Mouse (Mus musculus): Measurements from ENCODE around the gene Gm10842.
"Not testable (repeated sequence)": the region's sequence is repeated elsewhere in the genome, so short reads cannot be mapped to it uniquely, and the experiment has no call there.

Gm10842 gene

DNA sequence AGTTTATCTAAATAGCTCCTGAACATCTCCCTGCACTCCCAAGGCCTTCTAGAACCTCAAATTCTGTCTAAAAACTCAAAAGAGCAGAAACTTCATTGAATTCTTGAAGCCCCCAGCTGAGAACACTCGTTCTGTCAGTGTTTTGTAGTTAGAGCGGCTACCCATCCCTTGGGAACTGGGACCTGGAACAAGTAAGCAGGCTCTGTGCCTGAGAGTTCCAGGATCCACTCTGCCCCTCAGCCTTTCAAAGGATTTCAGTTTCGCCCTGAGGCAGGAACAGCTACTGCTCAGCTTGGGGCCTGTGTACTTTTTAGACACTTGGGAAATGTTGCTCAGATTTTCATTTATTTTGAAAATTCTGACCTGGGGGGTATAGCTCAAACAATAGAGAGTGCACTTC is at the start of gene Gm10842:
TSS of gene Gm10842 (plus strand) at position 301 of the 400 bp plus-strand sequence.
- H3K36me3 ChIP-seq (ENCODE audit: insufficient read depth, low read length): peaks cover 8% of the 10 kb centered on the region
- no peaks in the 10 kb centered on the region for H3K9me3 ChIP-seq (ENCODE audit: low read length)
- TF ChIP-seq NANOG (IDR thresholded peaks at IDR 0.05; ENCODE audit: borderline replicate concordance, low read length) (no peak), CTCF (conservative IDR thresholded peaks at IDR 0.05; ENCODE audit: low read length) (no peak)
- H3K27me3 ChIP-seq (ENCODE audit: insufficient read depth, low read length): no peaks in the 10 kb centered on the region
- peaks cover 26% of the 10 kb centered on the region for H3K4me1 ChIP-seq (replicated peaks; ENCODE audit: low read depth, low read length)
- H3K4me3 ChIP-seq (replicated peaks; ENCODE audit: low read length): no peak within 1 kb of the TSS

DNA sequence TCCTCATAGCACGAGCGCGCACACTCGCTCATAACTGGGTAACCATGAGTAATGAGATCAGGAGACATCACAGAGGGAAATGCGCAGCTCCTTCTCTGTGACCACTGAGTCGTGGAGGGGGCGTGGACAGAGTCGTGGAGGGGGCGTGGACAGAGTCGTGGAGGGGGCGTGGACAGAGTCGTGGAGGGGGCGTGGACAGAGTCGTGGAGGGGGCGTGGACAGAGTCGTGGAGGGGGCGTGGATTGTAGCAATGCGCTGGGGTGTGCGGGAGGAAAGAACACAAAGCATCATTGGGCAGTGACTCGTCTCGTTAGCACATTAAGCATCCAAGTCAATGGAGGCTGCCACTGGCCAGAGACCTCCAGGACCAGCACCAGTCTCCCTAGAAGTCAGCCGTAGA is 34.2 kb upstream of the Gm10842 start:
- peaks cover 14% of the 10 kb centered on the region for H3K4me1 ChIP-seq (replicated peaks; ENCODE audit: low read depth, low read length)
- peaks cover 15% of the 10 kb centered on the region for H3K27me3 ChIP-seq (ENCODE audit: insufficient read depth, low read length)
- H3K4me3 ChIP-seq (replicated peaks; ENCODE audit: low read length): peak overlapping the region; percentile 39

DNA sequence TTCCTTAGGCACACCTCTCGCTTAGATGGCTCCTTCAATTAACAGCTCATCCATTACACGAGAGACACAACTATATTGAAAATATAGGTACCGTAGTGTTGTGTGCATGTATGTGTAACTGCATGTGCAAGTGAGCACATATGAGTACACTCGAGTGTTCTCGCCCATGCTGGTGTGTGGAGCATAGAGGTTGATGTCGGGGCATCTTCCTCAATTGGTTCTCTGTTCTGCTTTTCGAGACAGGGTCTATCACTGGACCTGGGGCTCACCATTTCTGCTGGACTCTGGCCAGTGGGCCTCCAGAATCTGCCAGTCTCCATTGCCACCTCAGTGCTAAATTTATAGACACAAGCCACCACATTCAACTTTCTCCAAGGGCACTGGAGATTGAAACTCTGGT is 28.9 kb upstream of the Gm10842 start:
- Histone ChIP-seq H3K36me3 (ENCODE audit: insufficient read depth, low read length) (no peaks in the 10 kb centered on the region), H3K9me3 (ENCODE audit: low read length) (no peaks in the 10 kb centered on the region), H3K27me3 (ENCODE audit: insufficient read depth, low read length) (peaks cover 17% of the 10 kb centered on the region), H3K4me1 (replicated peaks; ENCODE audit: low read depth, low read length) (peaks cover 11% of the 10 kb centered on the region), H3K4me3 (replicated peaks; ENCODE audit: low read length) (no peak overlapping the region)
- TF ChIP-seq POU5F1 (IDR thresholded peaks at IDR 0.05; ENCODE audit: borderline replicate concordance, low read length) (no peak), NANOG (IDR thresholded peaks at IDR 0.05; ENCODE audit: borderline replicate concordance, low read length) (no peak), CTCF (conservative IDR thresholded peaks at IDR 0.05; ENCODE audit: low read length) (no peak)

More for the DNA sequence above, 34.2 kb upstream of the Gm10842 start:
- H3K36me3 ChIP-seq (ENCODE audit: insufficient read depth, low read length); H3K9me3 ChIP-seq (ENCODE audit: low read length): not testable (repeated sequence)

DNA sequence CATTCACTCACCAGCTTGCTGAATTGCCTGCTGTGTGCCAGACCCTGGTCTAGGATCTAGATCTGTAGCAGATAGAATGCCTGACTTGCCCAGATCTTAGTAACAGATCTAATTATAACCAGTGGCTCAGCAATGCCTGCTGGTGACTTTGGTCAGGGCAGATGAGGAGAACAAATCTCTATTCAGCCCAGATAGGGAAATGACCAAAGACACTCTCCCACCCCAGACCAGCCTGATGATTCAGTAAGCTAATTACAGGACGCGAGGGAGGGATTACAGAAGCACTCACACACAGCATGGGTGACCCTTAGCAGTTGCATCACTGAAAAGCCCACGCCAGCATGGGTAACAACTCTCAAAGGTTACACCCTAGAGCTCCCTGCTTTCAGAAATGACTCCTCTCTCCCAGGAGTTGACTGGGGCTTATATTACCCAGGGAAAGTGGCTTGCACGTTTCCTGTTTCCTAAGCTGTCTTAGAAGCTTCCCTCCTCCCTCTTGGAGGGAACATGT is 26.1 kb upstream of the Gm10842 start:
- no peaks in the 10 kb centered on the region for H3K9me3 ChIP-seq (ENCODE audit: low read length)
- no peak for TF ChIP-seq NANOG (IDR thresholded peaks at IDR 0.05; ENCODE audit: borderline replicate concordance, low read length)
- TF ChIP-seq POU5F1 (IDR thresholded peaks at IDR 0.05; ENCODE audit: borderline replicate concordance, low read length): no peak
- no peak for TF ChIP-seq CTCF (conservative IDR thresholded peaks at IDR 0.05; ENCODE audit: low read length)
- no peak overlapping the region for H3K4me3 ChIP-seq (replicated peaks; ENCODE audit: low read length)
- H3K36me3 ChIP-seq (ENCODE audit: insufficient read depth, low read length): no peaks in the 10 kb centered on the region
- peaks cover 12% of the 10 kb centered on the region for H3K27me3 ChIP-seq (ENCODE audit: insufficient read depth, low read length)
- peaks cover 9% of the 10 kb centered on the region; the same call in 1 of the 2 replicates for H3K4me1 ChIP-seq (replicated peaks; ENCODE audit: low read depth, low read length)

DNA sequence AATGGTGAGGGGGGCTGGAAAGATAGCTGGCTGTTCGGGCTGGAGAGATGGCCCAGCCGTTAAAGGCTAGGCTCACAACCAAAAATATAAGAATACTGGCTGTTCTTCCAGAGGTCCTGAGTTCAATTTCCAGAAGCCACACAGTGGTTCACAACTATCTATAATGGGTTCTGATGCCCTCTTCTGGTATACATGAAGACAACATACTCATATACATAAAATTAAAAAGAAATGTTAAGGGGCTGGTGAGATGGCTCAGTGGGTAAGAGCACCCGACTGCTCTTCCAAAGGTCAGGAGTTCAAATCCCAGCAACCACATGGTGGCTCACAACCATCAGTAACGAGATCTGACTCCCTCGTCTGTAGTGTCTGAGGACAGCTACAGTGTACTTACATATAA is 24.9 kb upstream of the Gm10842 start:
- peaks cover 10% of the 10 kb centered on the region for H3K27me3 ChIP-seq (ENCODE audit: insufficient read depth, low read length)
- H3K9me3 ChIP-seq (ENCODE audit: low read length); H3K4me3 ChIP-seq (replicated peaks; ENCODE audit: low read length); H3K36me3 ChIP-seq (ENCODE audit: insufficient read depth, low read length); H3K4me1 ChIP-seq (replicated peaks; ENCODE audit: low read depth, low read length): not testable (repeated sequence)

DNA sequence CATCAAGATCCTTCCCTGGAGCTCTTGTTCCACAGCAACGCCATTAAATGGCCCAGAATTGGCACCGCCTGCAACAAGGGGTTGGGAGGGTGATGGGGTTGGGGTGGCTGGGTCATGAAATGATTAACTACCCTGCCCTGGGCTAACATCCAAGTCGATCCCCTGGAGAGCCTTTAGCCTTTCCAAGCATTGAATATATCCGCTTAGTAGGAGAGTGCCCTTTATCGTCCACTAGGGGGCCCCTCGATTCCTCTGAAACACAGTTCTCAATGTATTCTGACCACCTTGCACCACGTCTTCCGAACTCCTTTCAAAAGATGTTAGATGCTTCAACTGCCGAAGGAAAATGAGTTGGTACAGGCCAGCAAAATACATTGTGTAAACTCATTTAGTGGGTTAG is 22.7 kb upstream of the Gm10842 start:
- no peaks in the 10 kb centered on the region for H3K9me3 ChIP-seq (ENCODE audit: low read length)
- TF ChIP-seq POU5F1 (IDR thresholded peaks at IDR 0.05; ENCODE audit: borderline replicate concordance, low read length): no peak
- no peak for TF ChIP-seq NANOG (IDR thresholded peaks at IDR 0.05; ENCODE audit: borderline replicate concordance, low read length)
- peak; percentile 94 for TF ChIP-seq CTCF (conservative IDR thresholded peaks at IDR 0.05; ENCODE audit: low read length)
- H3K4me1 ChIP-seq (replicated peaks; ENCODE audit: low read depth, low read length): peaks cover 27% of the 10 kb centered on the region
- no peak overlapping the region for H3K4me3 ChIP-seq (replicated peaks; ENCODE audit: low read length)
- H3K36me3 ChIP-seq (ENCODE audit: insufficient read depth, low read length): peaks cover 13% of the 10 kb centered on the region
- H3K27me3 ChIP-seq (ENCODE audit: insufficient read depth, low read length): no peaks in the 10 kb centered on the region

DNA sequence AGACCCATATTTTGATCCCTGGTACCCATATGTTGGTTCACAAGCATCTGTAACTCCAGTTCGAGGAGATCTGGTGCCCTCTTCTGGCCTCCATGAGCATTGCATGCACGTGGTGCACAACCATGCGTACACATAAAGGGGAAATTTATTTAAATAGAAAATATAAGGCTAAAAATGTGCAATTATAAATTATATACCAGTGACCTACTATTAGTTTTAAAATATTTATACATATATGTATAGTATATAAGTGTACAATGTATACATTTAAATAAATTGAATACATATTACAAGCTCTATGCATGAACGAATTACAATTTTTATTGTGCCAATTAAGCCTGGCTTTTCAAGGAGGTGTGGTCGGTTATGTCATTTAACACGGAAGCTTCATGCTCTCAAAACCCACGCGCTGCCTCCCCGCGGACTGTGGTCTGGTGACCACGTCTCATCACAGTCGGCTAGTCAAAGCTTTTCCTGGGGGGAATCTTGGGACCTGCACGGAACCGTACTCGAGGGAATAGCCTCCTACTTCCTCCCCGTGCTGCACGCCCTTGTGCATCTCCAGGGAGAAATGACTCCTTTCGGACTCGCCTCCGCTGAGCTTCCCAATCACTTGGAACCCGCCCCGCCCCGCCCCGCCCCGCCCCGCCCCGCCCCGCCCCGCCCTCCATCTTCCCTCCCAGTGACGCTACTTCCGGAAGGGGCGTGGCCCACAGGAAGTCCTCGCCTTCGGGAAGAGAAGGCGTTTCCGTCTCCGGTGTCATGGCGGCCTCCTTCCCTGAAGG is 20.8 kb upstream of the Gm10842 start, which contains the start of gene Mettl2:
TSS of gene Mettl2 (plus strand) at position 691 of the 785 bp plus-strand sequence.
- Histone ChIP-seq H3K4me1 (replicated peaks; ENCODE audit: low read depth, low read length) (peaks cover 26% of the 10 kb centered on the region), H3K9me3 (ENCODE audit: low read length) (no peaks in the 10 kb centered on the region), H3K4me3 (replicated peaks; ENCODE audit: low read length) (peak within 1 kb of the TSS; percentile 100), H3K36me3 (ENCODE audit: insufficient read depth, low read length) (peaks cover 33% of the 10 kb centered on the region), H3K27me3 (ENCODE audit: insufficient read depth, low read length) (no peaks in the 10 kb centered on the region)
- TF ChIP-seq POU5F1 (IDR thresholded peaks at IDR 0.05; ENCODE audit: borderline replicate concordance, low read length) (no peak), CTCF (conservative IDR thresholded peaks at IDR 0.05; ENCODE audit: low read length) (peak; percentile 87)

DNA sequence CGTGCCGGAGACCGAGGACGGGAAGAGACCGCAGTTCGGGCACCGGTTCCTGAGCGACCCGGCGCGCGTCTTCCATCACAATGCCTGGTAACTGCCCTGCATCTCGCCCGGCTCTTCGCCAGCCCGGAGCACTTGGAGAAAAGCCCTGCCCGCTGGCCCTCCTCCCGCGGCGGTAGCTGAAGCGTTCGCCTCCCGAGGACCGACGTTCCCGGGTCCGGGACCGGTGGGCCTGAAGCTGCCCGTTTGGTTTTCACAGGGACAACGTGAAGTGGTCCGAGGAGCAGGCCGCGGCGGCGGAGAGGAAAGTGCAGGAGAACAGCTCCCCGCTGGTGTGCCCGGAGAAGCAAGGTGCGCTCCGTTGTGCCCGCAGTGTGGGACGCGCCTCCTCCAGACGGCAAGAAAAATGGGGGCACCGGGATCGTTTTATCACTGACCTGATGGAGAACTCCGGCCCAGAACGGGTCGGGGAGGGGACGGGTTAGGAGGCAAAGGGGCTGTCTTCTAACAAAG is 20.1 kb upstream of the Gm10842 start:
- Histone ChIP-seq H3K4me1 (replicated peaks; ENCODE audit: low read depth, low read length) (peaks cover 26% of the 10 kb centered on the region), H3K27me3 (ENCODE audit: insufficient read depth, low read length) (no peaks in the 10 kb centered on the region), H3K36me3 (ENCODE audit: insufficient read depth, low read length) (peaks cover 39% of the 10 kb centered on the region), H3K9me3 (ENCODE audit: low read length) (no peaks in the 10 kb centered on the region), H3K4me3 (replicated peaks; ENCODE audit: low read length) (peak overlapping the region; percentile 100)
- no peak for TF ChIP-seq NANOG (IDR thresholded peaks at IDR 0.05; ENCODE audit: borderline replicate concordance, low read length)
- TF ChIP-seq CTCF (conservative IDR thresholded peaks at IDR 0.05; ENCODE audit: low read length): no peak
- no peak for TF ChIP-seq POU5F1 (IDR thresholded peaks at IDR 0.05; ENCODE audit: borderline replicate concordance, low read length)

DNA sequence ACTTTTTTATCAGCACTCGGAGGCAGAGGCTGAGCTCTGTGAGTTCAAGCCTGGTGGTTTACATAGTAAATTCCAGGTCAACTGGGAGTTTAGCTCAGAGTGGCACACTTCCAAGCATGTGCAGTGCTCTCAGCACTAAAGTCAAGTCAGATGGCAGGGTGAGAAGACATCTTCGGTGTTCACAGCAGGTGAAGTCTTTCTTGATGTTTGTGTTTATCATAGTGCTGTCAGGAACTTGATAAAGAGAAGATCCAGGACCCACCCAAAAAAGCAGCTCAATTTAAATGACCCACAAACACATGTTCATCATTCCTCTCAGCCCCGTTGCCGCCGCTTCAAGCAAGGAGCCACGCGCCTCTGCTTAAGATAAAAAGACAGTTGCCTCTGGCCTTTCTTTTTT is 11.0 kb upstream of the Gm10842 start:
- Histone ChIP-seq H3K9me3 (ENCODE audit: low read length) (no peaks in the 10 kb centered on the region), H3K36me3 (ENCODE audit: insufficient read depth, low read length) (peaks cover 100% of the 10 kb centered on the region), H3K27me3 (ENCODE audit: insufficient read depth, low read length) (no peaks in the 10 kb centered on the region), H3K4me1 (replicated peaks; ENCODE audit: low read depth, low read length) (peaks cover 25% of the 10 kb centered on the region), H3K4me3 (replicated peaks; ENCODE audit: low read length) (no peak overlapping the region)
- no peak for TF ChIP-seq POU5F1 (IDR thresholded peaks at IDR 0.05; ENCODE audit: borderline replicate concordance, low read length)
- no peak for TF ChIP-seq CTCF (conservative IDR thresholded peaks at IDR 0.05; ENCODE audit: low read length)
- TF ChIP-seq NANOG (IDR thresholded peaks at IDR 0.05; ENCODE audit: borderline replicate concordance, low read length): no peak

DNA sequence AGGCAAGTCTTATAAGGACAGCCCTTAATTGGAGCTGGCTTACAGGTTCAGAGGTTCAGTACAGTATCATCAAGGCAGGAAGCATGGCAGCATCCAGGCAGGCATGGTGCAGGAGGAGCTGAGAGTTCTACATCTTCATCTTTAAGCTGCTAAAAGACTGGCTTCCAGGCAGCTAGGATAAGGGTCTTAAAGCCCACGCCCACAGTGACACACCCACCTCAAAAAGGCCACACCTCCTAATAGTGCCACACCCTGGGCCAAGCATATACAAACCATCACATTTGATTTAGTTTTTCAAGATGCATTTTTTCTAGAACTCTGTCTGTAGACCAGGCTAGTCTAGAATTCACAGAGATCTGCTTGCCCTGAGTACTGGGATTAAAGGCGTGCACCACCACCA is 9.4 kb upstream of the Gm10842 start:
- H3K4me3 ChIP-seq (replicated peaks; ENCODE audit: low read length); H3K27me3 ChIP-seq (ENCODE audit: insufficient read depth, low read length); H3K9me3 ChIP-seq (ENCODE audit: low read length): not testable (repeated sequence)
- Histone ChIP-seq H3K4me1 (replicated peaks; ENCODE audit: low read depth, low read length) (peaks cover 34% of the 10 kb centered on the region), H3K36me3 (ENCODE audit: insufficient read depth, low read length) (peaks cover 97% of the 10 kb centered on the region)

DNA sequence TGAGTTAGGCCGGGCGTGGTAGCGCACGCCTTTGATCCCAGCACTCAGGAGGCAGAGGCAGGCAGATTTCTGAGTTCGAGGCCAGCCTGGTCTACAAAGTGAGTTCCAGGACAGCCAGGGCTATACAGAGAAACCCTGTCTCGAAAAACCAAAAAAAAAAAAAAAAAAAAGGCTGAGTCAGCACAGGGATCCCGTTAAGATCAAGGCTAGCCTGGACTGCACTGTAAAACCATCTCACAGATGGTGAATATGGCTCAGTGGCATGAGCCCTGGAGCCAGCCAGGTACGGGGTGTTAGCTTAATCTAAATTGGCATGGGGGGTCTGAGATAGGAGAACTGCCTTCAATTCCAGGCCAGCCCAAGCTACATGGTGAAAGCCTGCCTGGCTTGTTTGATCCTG is 6.2 kb upstream of the Gm10842 start:
- H3K36me3 ChIP-seq (ENCODE audit: insufficient read depth, low read length): peaks cover 67% of the 10 kb centered on the region

More for the DNA sequence above, 6.2 kb upstream of the Gm10842 start:
- H3K27me3 ChIP-seq (ENCODE audit: insufficient read depth, low read length); H3K4me3 ChIP-seq (replicated peaks; ENCODE audit: low read length); H3K9me3 ChIP-seq (ENCODE audit: low read length): not testable (repeated sequence)
- H3K4me1 ChIP-seq (replicated peaks; ENCODE audit: low read depth, low read length): peaks cover 34% of the 10 kb centered on the region
